Mouse (Mus musculus) heart, postnatal 25 days (tissue): Measurements from ENCODE around the gene H2-Aa. TPM values are rescaled to one million over a fixed set of nuclear protein-coding genes. Genes with fewer than 3 reads are reported as not detected.

Experiments used
- DNase-seq: peaks from one replicate; pipeline ENCODE4 v3.0.0; 2022; ENCODE audit warnings: low spot score
- intact Hi-C: fragments of 180-260 bp; cut with DNase I; formaldehyde crosslinking; loops from one replicate; pipeline ENCODE4 v1.15.1; 2025
- total RNA-seq, 2 experiments: library from RNA; stranded (reverse); gene quantifications; 2 replicates each; pipeline ENCODE4 v1.2.3; 2021

Gene H2-Aa
- total RNA-seq, 2 experiments from 2014 or later: 13.9 to 14.3 TPM

- intact Hi-C loops: loop anchor here (5.0 kb wide), 1 partner anchor 160 kb away; no protein-coding TSS in a partner anchor
Measured at GRCm38 (mm10) chr17:34237741-34238140, 49.9 kb downstream of the H2-Aa start.

DNA sequence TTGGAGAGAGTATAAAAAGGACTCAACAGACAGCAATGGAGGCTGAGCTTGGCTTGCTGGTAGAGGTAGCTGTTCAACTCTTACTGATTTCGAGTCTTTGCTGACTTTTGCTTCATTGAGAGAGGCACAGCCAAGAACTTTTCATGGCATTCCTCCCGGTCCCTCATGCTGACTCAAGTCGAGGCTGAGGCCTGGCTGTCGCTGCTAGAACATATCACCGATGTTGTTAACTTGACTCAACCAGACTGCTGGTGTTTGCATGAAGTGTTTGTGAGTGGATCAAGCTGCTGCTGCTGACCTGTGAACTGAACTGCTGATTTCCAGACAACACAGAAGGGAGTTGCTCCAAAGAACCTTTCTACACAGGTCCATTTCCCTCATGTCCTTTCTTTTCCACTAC lies 50.9 kb downstream of the H2-Aa start:
- intact Hi-C loops: loop anchor here (5.0 kb wide), 1 partner anchor 159 kb away; no protein-coding TSS in a partner anchor
- DNase-seq: no peak

More at GRCm38 (mm10) chr17:34237741-34238140, 49.9 kb downstream of the H2-Aa start:
- DNase-seq: no peak

DNA sequence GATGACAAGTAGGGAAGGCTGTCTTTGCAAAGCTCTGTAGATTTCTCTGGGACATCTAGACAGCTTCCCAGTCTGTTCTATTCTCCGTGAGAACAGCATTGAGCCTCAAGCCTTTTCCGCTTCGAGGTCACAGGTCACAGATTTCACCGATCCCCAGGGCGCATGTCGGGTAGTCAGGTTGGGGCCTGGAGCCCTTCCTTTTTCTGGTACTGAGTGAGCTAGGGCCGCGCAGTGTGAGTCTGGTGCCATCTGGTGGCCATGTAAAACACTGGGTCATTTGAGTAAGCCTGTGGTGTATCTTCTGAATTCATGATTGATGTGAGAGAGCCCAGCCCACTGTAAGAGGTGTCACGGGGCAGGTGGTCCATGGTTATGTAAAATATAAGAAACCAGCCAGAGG lies 52.7 kb downstream of the H2-Aa start:
- DNase-seq: peak; percentile 61
- intact Hi-C loops: loop anchor here (1.0 to 5.0 kb wide), 3 partner anchors 31 to 158 kb away; no protein-coding TSS in a partner anchor

Other genes starting within 250 kb of the H2-Aa start
- gene Col11a2, start 248.4 kb downstream of the H2-Aa start, total RNA-seq: 1 to 10 TPM; 1.1 to 2.2 TPM
- not detected for gene H2-Oa, start 195.5 kb downstream of the H2-Aa start, total RNA-seq
- 1 to 10 TPM; 3.7 to 4.5 TPM for gene H2-DMa, start 168.3 kb downstream of the H2-Aa start, total RNA-seq
- 10 to 100 TPM; 72.9 to 75.8 TPM for gene Brd2, start 165.2 kb downstream of the H2-Aa start, total RNA-seq
- gene H2-DMb2, start 144.5 kb downstream of the H2-Aa start, total RNA-seq: 1 to 10 TPM in 1 of 2 experiments, under 1 TPM in 1; 0.91 to 1.6 TPM
- 1 to 10 TPM; 1.1 to 1.3 TPM for gene H2-DMb1, start 134.8 kb downstream of the H2-Aa start, total RNA-seq
- 1 to 10 TPM; 3.9 to 5.5 TPM for gene Tap1, start 100.3 kb downstream of the H2-Aa start, total RNA-seq
- 1 to 10 TPM; 5.4 to 8.5 TPM for gene Psmb9, start 100.1 kb downstream of the H2-Aa start, total RNA-seq
- 10 to 100 TPM in 1 of 2 experiments, 1 to 10 TPM in 1; 9.7 to 11.8 TPM for gene Psmb8, start 90.1 kb downstream of the H2-Aa start, total RNA-seq
- gene Tap2, start 84.3 kb downstream of the H2-Aa start, total RNA-seq: 10 to 100 TPM; 21.2 to 22.0 TPM
- 1 to 10 TPM in 1 of 2 experiments, under 1 TPM in 1; 0.70 to 1.5 TPM for gene H2-Ob, start 48.9 kb downstream of the H2-Aa start, total RNA-seq
- gene H2-Ab1, start 30.1 kb downstream of the H2-Aa start, total RNA-seq: 10 to 100 TPM in 1 of 2 experiments, 1 to 10 TPM in 1; 9.2 to 12.6 TPM
- 10 to 100 TPM; 13.4 to 14.8 TPM for gene H2-Eb1, start 18.0 kb upstream of the H2-Aa start, total RNA-seq
- not detected for gene H2-Eb2, start 37.8 kb upstream of the H2-Aa start, total RNA-seq
- gene Btnl2, start 67.0 kb upstream of the H2-Aa start, total RNA-seq: under 1 TPM; 0.34 to 0.48 TPM
- gene Btnl1, start 89.3 kb upstream of the H2-Aa start, total RNA-seq: not detected
- under 1 TPM in 1 of 2 experiments, not detected in 1; 0.34 TPM for gene BC051142, start 111.0 kb upstream of the H2-Aa start, total RNA-seq
- gene Btnl4, start 189.5 kb upstream of the H2-Aa start, total RNA-seq: not detected
- gene Btnl6, start 229.5 kb upstream of the H2-Aa start, total RNA-seq: not detected